Mouse (Mus musculus) central nervous system, embryonic 18 days (tissue): ENCODE data around the gene Ccdc8. TPM values are rescaled to one million over a fixed set of nuclear protein-coding genes. Genes with fewer than 3 reads are reported as not detected.

ENCODE experiments used
- polyA plus RNA-seq: library from polyadenylated mRNA; depleted of rRNA; stranded (reverse); fragments of >200 nt; gene quantifications from 2 replicates; pipeline ENCODE4 v1.2.3, GENCODE M21; 2012; rRNA removed

Gene Ccdc8
- 4.5 and 5.1 TPM in 2 replicates for polyA plus RNA-seq

DNA sequence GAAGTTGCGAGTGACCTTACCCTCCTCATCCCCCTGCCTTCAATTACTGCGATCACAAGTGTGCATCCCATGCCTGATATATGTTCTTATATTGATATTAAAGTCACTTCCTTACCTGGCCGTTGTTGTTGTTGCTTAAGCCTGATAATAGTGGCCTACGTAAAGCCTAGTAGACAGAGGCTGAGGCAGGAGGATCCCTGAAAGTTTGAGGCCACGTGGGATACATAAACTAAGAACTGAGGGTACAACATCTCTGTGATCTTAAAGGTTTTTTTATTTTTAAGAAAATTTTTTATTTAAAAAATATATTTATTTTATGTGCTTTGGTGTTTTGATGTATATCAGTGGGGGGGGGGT lies at the start of gene Ccdc8:
TSS of gene Ccdc8 (plus strand) at position 258 of the 357 bp plus-strand sequence.

DNA sequence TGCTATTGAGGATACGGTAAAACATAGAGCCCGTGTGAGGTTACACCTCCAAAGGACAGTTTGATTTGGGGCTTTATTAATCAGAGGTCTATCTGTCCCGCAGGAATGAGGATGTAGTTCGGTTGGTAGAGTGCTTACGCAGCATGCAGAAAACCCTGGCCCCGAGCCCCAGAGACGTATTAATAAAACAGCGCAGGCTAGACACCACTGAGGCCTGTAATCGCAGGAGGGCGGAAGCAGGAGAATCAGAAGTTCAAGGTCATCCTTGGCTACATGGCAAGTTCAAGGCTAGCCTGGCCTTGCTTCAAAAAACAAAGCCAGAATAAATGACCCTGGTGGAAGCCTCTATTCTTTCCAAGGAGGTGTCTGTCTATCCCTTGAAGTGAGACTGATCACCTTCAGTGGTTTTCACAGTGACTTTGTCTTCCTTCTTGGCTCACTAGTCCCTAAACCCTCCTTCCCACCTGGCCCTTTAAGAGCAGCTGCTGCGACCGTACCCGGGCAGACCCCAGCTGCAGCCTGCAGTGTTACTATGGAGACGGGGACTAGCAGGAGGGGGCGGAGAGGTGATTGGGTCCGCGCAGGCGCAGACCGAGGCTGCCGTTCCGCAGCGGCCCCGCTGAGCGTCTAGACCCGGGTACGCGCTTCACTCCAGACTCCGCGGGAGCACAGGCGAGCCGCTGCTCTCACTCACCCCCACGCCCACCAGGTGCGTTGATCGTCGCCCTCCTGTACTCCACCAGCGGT lies 48.3 kb upstream of the Ccdc8 start, which contains the start of gene Pnmal2:
TSS of gene Pnmal2 (plus strand) at position 622 of the 747 bp plus-strand sequence.

DNA sequence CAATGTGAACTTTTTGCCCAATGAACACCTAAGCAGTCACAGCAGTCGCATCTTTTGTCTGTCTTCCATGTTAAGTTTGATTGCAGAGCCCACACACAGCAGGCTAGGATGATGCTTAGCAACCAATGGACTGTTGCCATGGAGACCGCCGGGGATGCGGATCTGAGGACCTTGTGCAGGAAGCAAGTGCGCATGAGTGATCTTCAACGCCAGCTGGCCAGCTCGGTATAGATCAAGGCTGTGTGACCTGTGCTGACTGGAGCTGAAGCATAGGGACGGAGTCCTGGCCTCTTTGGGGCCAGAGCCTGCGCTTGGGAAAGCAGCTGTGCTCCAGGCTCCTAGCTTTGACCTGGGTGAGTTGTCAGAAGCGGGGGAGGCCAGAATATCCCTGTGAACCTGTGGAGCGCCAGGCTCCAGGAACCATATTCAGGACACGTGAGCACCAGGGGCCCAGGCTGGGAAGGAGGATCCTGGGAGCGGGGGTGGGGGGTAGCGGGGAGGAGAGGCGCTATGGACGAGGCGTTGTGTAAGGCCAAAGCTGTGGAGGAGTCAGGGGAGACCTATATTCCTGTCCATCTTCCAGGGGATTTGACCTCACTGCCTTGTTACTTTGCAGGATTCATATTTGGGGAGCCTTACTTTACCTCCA lies 32.8 kb upstream of the Ccdc8 start, which contains the start of gene Pnmal1:
TSS of gene Pnmal1 (plus strand) at position 141 of the 649 bp plus-strand sequence.

DNA sequence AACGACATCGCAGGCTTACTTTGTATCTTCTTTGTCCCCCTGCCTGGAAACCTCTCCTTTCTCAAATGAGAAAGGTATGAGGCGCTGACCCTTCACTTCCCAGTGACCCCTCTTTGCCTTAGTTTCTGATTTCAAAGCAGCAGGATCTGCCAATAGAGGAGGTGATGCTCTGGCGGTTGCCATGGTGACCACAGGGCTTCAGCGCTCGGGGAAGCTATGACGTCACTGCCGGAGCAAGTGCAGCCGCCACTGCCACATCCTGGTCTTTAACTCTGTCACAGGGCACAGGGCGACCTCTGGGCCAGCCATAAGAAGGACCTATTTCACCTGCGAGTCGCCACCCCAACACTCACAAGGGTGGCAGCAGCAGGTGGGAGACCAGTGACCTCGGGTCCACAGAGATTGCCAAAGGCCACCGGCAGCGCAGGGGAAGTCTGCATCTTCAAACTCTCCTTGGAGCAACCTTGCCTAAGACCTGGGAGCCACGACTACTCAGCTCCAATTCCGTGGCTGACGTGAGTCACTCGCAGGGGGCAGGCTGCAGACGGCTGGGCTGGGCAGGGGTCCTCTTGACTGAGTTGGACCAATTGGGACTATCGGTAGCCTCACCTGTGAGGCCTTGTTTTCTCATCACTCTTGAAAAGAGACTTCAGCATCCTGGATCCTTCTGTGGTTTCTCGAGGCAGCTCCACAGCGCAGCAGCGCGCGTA lies 9.5 kb upstream of the Ccdc8 start, which contains the start of gene Gm42372:
TSS of gene Gm42372 (plus strand) at position 228 of the 710 bp plus-strand sequence.

DNA sequence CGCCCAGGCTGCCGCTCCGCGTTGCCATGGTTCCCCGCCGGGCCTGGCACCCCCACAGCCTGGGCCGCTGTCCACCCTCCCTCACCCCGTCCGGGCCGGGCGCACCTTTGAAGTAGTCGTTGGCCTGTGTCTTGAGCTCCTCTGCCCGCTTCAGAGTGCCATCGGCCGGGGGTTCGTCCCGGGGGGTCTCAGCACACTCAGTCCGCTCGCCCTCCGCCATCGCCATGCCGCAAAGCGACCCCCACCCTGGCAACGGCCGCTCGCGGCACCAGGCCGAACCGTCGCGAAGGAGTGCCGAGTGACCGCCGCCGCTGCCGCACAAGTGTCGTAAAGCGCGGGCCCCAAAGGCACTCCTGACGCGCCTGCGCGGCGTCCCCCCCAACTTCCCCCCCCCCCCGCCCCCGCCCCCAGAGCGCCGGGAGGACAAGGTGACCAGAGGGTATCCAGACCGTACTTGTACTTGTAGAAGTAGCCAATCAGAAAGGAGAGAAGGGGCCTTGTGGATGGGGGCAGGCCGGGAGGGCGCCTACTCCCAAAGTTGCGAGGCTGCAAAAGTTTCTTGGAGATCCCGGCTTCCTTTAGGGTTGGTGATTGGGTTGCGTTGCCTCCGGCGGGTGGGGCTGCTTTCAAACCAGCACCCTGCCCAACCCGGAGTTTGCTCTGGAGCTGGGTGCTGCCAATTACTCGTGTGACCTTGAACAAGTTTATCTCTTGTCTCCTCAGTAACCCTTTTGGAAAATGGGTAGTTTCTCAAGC lies 35.3 kb downstream of the Ccdc8 start, which contains the start of gene Ppp5c:
TSS of gene Ppp5c (minus strand) at position 337 of the 756 bp plus-strand sequence.

Other genes with a start within 250 kb of the Ccdc8 start
- gene Slc1a5, start 211.4 kb upstream of the Ccdc8 start, polyA plus RNA-seq = 19.9 and 23.2 TPM in 2 replicates
- gene Strn4, start 176.8 kb upstream of the Ccdc8 start, polyA plus RNA-seq = 243 and 267 TPM in 2 replicates
- gene Fkrp, start 176.0 kb upstream of the Ccdc8 start, polyA plus RNA-seq = 30.1 and 31.4 TPM in 2 replicates
- gene Prkd2, start 149.8 kb upstream of the Ccdc8 start, polyA plus RNA-seq = 7.7 and 8.6 TPM in 2 replicates
- gene Dact3, start 117.4 kb upstream of the Ccdc8 start, polyA plus RNA-seq = 46.8 and 50.0 TPM in 2 replicates
- 4.8 and 7.7 TPM in 2 replicates for gene Gng8, start 100.9 kb upstream of the Ccdc8 start, polyA plus RNA-seq
- 0.21 and 0.51 TPM in 2 replicates for gene Ptgir, start 86.2 kb upstream of the Ccdc8 start, polyA plus RNA-seq
- 941 and 979 TPM in 2 replicates for gene Calm3, start 68.6 kb upstream of the Ccdc8 start, polyA plus RNA-seq
- 62.5 and 66.8 TPM in 2 replicates for gene Pnmal2, start 48.0 kb upstream of the Ccdc8 start, polyA plus RNA-seq
- gene Pnmal1, start 33.0 kb upstream of the Ccdc8 start, polyA plus RNA-seq = 42.9 and 46.0 TPM in 2 replicates
- gene Gm42372, start 9.6 kb upstream of the Ccdc8 start, polyA plus RNA-seq = 10.8 and 18.5 TPM in 2 replicates
- 164 and 166 TPM in 2 replicates for gene Ppp5c, start 35.2 kb downstream of the Ccdc8 start, polyA plus RNA-seq
- gene Hif3a, start 69.7 kb downstream of the Ccdc8 start, polyA plus RNA-seq = 5.1 and 5.3 TPM in 2 replicates
- 2.9 and 4.4 TPM in 2 replicates for gene Psg16, start 81.3 kb downstream of the Ccdc8 start, polyA plus RNA-seq
- 0.15 and 0.18 TPM in 2 replicates for gene Ceacam3, start 157.6 kb downstream of the Ccdc8 start, polyA plus RNA-seq
- 0.26 and 0.33 TPM in 2 replicates for gene Psg29, start 210.8 kb downstream of the Ccdc8 start, polyA plus RNA-seq